Mouse (Mus musculus) stomach, embryonic 14.5 days (tissue): Measurements from ENCODE around the gene Hunk. TPM values are rescaled to one million over a fixed set of nuclear protein-coding genes. Genes with fewer than 3 reads are reported as not detected.

Experiments used
- ATAC-seq: fragments of 200-750 bp; cut with Nextera tagmentation; 2 replicates; pipeline ENCODE4 v1.8.0; 2017; ENCODE audit warnings: low read depth, moderate TSS enrichment; ENCODE audit not compliant: insufficient number of reproducible peaks, insufficient read depth, low FRiP score
- H3K27ac ChIP-seq: fragments of 300-500 bp; sonication (generic); 2 replicates; pipeline ENCODE4 v1.5.1; 2014; ENCODE audit warnings: mild to moderate bottlenecking, low read length, moderate library complexity, mixed read lengths
- H3K27me3 ChIP-seq: fragments of 300-500 bp; sonication (generic); 2 replicates; pipeline ENCODE4 v1.6.1; 2014; ENCODE audit warnings: low read length, control low read depth, mixed read lengths; ENCODE audit not compliant: control insufficient read depth, insufficient read depth
- H3K36me3 ChIP-seq: fragments of 300-500 bp; sonication (generic); 2 replicates; pipeline ENCODE4 v1.6.1; 2014; ENCODE audit warnings: mild to moderate bottlenecking, control low read depth, low read length, moderate library complexity, mixed read lengths; ENCODE audit not compliant: control insufficient read depth, insufficient read depth
- H3K4me1 ChIP-seq: fragments of 300-500 bp; sonication (generic); 2 replicates; pipeline ENCODE4 v1.6.1; 2014; ENCODE audit warnings: low read length, control low read depth, mixed read lengths; ENCODE audit not compliant: control insufficient read depth, insufficient read depth
- H3K4me2 ChIP-seq: fragments of 300-500 bp; sonication (generic); replicated peaks from 2 replicates; pipeline ENCODE4 v1.6.1; 2014; ENCODE audit warnings: low read depth, low read length, control low read depth
- H3K4me3 ChIP-seq: fragments of 300-500 bp; sonication (generic); 2 replicates; pipeline ENCODE4 v1.5.1; 2014; ENCODE audit warnings: low read depth, low read length, control low read depth
- H3K9ac ChIP-seq: fragments of 300-500 bp; sonication (generic); replicated peaks from 2 replicates; pipeline ENCODE4 v1.6.1; 2014; ENCODE audit warnings: low read depth, mild to moderate bottlenecking, control low read depth, low read length, moderate library complexity, mixed read lengths
- H3K9me3 ChIP-seq: fragments of 300-500 bp; sonication (generic); 2 replicates; pipeline ENCODE4 v1.6.1; 2016; ENCODE audit warnings: low read depth, low read length, control low read depth; ENCODE audit not compliant: control insufficient read depth
- WGBS: fragments of 180-500 bp; shearing (Covaris S2); extraction: QIAGEN DNeasy Blood & Tissue Kit; methylation state at CpG from one replicate; pipeline ENCODE4 v1.1.7; 2014; 5-methylcytosine and 5-hydroxymethylcytosine counted together
- polyA plus RNA-seq: library from polyadenylated mRNA; unstranded; fragments of >200 nt; fragmentation: Nextera tagmentation; extraction: Ambion mirVana; gene quantifications from 2 replicates; pipeline ENCODE4 v1.2.1, GENCODE M21; 2014

The Hunk gene
- polyA plus RNA-seq, 1 experiment from 2014 or later: 11.7 TPM

- H3K27ac ChIP-seq: no peak overlapping the region
- ATAC-seq: no peak
- peaks cover 26% of the 10 kb centered on the region for H3K4me1 ChIP-seq
These were observed 70.8 kb downstream of the Hunk start for GRCm38 (mm10) chr16:90456495-90457125.

GRCm38 (mm10) chr16:90458899-90459610 lies 73.2 kb downstream of the Hunk start:
- Histone ChIP-seq H3K4me1 (peaks cover 9% of the 10 kb centered on the region), H3K9ac (no peak overlapping the region), H3K4me2 (no peak overlapping the region), H3K27ac (peak overlapping the region; percentile 55), H3K4me3 (no peak overlapping the region), H3K36me3 (peaks cover 11% of the 10 kb centered on the region; the same call in 1 of the 2 replicates), H3K9me3 (no peaks in the 10 kb centered on the region), H3K27me3 (no peaks in the 10 kb centered on the region)
- no peak for ATAC-seq
- 33% methylated on average over 11 of the region's 11 CpGs for WGBS

More at GRCm38 (mm10) chr16:90456495-90457125, 70.8 kb downstream of the Hunk start:
- no peak overlapping the region for H3K4me2 ChIP-seq
- no peak overlapping the region for H3K9ac ChIP-seq
- WGBS: 83% methylated on average over 7 of the region's 7 CpGs
- peaks cover 11% of the 10 kb centered on the region; the same call in 1 of the 2 replicates for H3K36me3 ChIP-seq
- H3K27me3 ChIP-seq: no peaks in the 10 kb centered on the region
- no peak overlapping the region for H3K4me3 ChIP-seq
- H3K9me3 ChIP-seq: no peaks in the 10 kb centered on the region

GRCm38 (mm10) chr16:90461304-90461905 lies 75.6 kb downstream of the Hunk start:
- no peak overlapping the region for H3K4me2 ChIP-seq
- H3K27ac ChIP-seq: no peak overlapping the region
- ATAC-seq: peak; percentile 37; the same call in 1 of the 2 replicates
- peaks cover 9% of the 10 kb centered on the region for H3K4me1 ChIP-seq
- H3K9me3 ChIP-seq: peaks cover 5% of the 10 kb centered on the region; the same call in 1 of the 2 replicates
- no peaks in the 10 kb centered on the region for H3K27me3 ChIP-seq
- no peak overlapping the region for H3K4me3 ChIP-seq
- 57% methylated on average over 11 of the region's 11 CpGs for WGBS
- H3K36me3 ChIP-seq: peaks cover 3% of the 10 kb centered on the region; the same call in 1 of the 2 replicates
- no peak overlapping the region for H3K9ac ChIP-seq

GRCm38 (mm10) chr16:90462728-90463275 lies 77.0 kb downstream of the Hunk start:
- Histone ChIP-seq H3K27ac (no peak overlapping the region), H3K4me1 (peaks cover 9% of the 10 kb centered on the region)

GRCm38 (mm10) chr16:90465154-90465553 lies 79.3 kb downstream of the Hunk start:
- H3K9ac ChIP-seq: no peak overlapping the region
- H3K27ac ChIP-seq: no peak overlapping the region
- H3K27me3 ChIP-seq: no peaks in the 10 kb centered on the region
- no peak overlapping the region for H3K4me3 ChIP-seq
- H3K4me1 ChIP-seq: no peaks in the 10 kb centered on the region
- peaks cover 5% of the 10 kb centered on the region; the same call in 1 of the 2 replicates for H3K9me3 ChIP-seq
- H3K4me2 ChIP-seq: no peak overlapping the region
- ATAC-seq: no peak
- 94% methylated on average over 5 of the region's 5 CpGs for WGBS
- H3K36me3 ChIP-seq: peaks cover 3% of the 10 kb centered on the region; the same call in 1 of the 2 replicates

More at GRCm38 (mm10) chr16:90462728-90463275, 77.0 kb downstream of the Hunk start:
- ATAC-seq: no peak
- no peak overlapping the region for H3K9ac ChIP-seq
- H3K4me3 ChIP-seq: no peak overlapping the region
- WGBS: 56% methylated on average over 11 of the region's 11 CpGs
- H3K4me2 ChIP-seq: no peak overlapping the region
- H3K9me3 ChIP-seq: peaks cover 5% of the 10 kb centered on the region; the same call in 1 of the 2 replicates
- no peaks in the 10 kb centered on the region for H3K27me3 ChIP-seq
- peaks cover 3% of the 10 kb centered on the region; the same call in 1 of the 2 replicates for H3K36me3 ChIP-seq

GRCm38 (mm10) chr16:90468286-90468685 lies 82.5 kb downstream of the Hunk start:
- Histone ChIP-seq H3K27me3 (no peaks in the 10 kb centered on the region), H3K27ac (peak overlapping the region; percentile 13; the same call in 1 of the 2 replicates), H3K9ac (no peak overlapping the region), H3K4me3 (no peak overlapping the region), H3K36me3 (peaks cover 11% of the 10 kb centered on the region; the same call in 1 of the 2 replicates), H3K4me1 (no peaks in the 10 kb centered on the region), H3K4me2 (no peak overlapping the region), H3K9me3 (peaks cover 5% of the 10 kb centered on the region; the same call in 1 of the 2 replicates)
- 76% methylated on average over 5 of the region's 5 CpGs for WGBS
- peak; percentile 33; the same call in 1 of the 2 replicates for ATAC-seq

- Histone ChIP-seq H3K4me2 (no peak overlapping the region), H3K27me3 (no peaks in the 10 kb centered on the region), H3K9ac (no peak overlapping the region), H3K27ac (no peak overlapping the region), H3K36me3 (peaks cover 29% of the 10 kb centered on the region), H3K4me1 (no peaks in the 10 kb centered on the region), H3K4me3 (no peak overlapping the region), H3K9me3 (no peaks in the 10 kb centered on the region)
- ATAC-seq: no peak
- 87% methylated on average over 16 of the region's 16 CpGs for WGBS
These were observed 90.0 kb downstream of the Hunk start for GRCm38 (mm10) chr16:90475701-90476229.

GRCm38 (mm10) chr16:90481612-90482011 lies 95.8 kb downstream of the Hunk start:
- Histone ChIP-seq H3K9ac (no peak overlapping the region), H3K36me3 (peaks cover 19% of the 10 kb centered on the region), H3K4me1 (no peaks in the 10 kb centered on the region), H3K9me3 (no peaks in the 10 kb centered on the region), H3K4me2 (no peak overlapping the region), H3K27me3 (no peaks in the 10 kb centered on the region), H3K27ac (no peak overlapping the region), H3K4me3 (no peak overlapping the region)
- no peak for ATAC-seq
- 97% methylated on average over 5 of the region's 5 CpGs for WGBS
